Mouse (Mus musculus) heart, postnatal 25 days (tissue): ENCODE measurements at regions not wholly inside any gene's neighbourhood (a gene's known extent, or its start where the extent isn't known, plus 50 kb on each side); places are given as distances from the start of the nearest gene placed in this dataset.

Source experiments
- DNase-seq: peaks from one replicate; pipeline ENCODE4 v3.0.0; 2022; ENCODE audit warnings: low spot score
- intact Hi-C: fragments of 180-260 bp; cut with DNase I; formaldehyde crosslinking; loops from one replicate; pipeline ENCODE4 v1.15.1; 2025

- intact Hi-C loops: no loop called here
- DNase-seq: no peak
Measured at GRCm38 (mm10) chr3:128247816-128248215, 351.7 kb upstream of the Fam241a start.

GRCm38 (mm10) chr3:128239813-128240421 lies 343.8 kb upstream of the Fam241a start:
- intact Hi-C loops: no loop called here

GRCm38 (mm10) chr3:128230390-128230789 lies 334.3 kb upstream of the Fam241a start:
- DNase-seq: no peak
- intact Hi-C loops: no loop called here

More at GRCm38 (mm10) chr3:128239813-128240421, 343.8 kb upstream of the Fam241a start:
- DNase-seq: no peak

GRCm38 (mm10) chr3:128226930-128227585 lies 330.9 kb upstream of the Fam241a start:
- DNase-seq: no peak
- intact Hi-C loops: no loop called here

- intact Hi-C loops: no loop called here
- DNase-seq: no peak
Measured at GRCm38 (mm10) chr3:128226503-128226902, 330.4 kb upstream of the Fam241a start.

- no peak for DNase-seq
- intact Hi-C loops: no loop called here
Measured at GRCm38 (mm10) chr3:128222344-128222743, 326.2 kb upstream of the Fam241a start.

- no peak for DNase-seq
- intact Hi-C loops: no loop called here
Measured at GRCm38 (mm10) chr3:128221625-128222024, 325.5 kb upstream of the Fam241a start.

- intact Hi-C loops: no loop called here
- no peak for DNase-seq
Measured at GRCm38 (mm10) chr3:128220776-128221550, 324.8 kb upstream of the Fam241a start.

- DNase-seq: no peak
- intact Hi-C loops: no loop called here
Measured at GRCm38 (mm10) chr3:128217765-128218415, 321.8 kb upstream of the Fam241a start.

GRCm38 (mm10) chr3:128212256-128212655 lies 316.1 kb upstream of the Fam241a start:
- DNase-seq: no peak
- intact Hi-C loops: no loop called here

- no peak for DNase-seq
- intact Hi-C loops: no loop called here
Measured at GRCm38 (mm10) chr3:128210591-128210990, 314.5 kb upstream of the Fam241a start.

GRCm38 (mm10) chr3:128206948-128207347 lies 310.8 kb upstream of the Fam241a start:
- intact Hi-C loops: no loop called here
- DNase-seq: no peak

- intact Hi-C loops: no loop called here
Measured at GRCm38 (mm10) chr3:128206483-128206882, 310.4 kb upstream of the Fam241a start.

GRCm38 (mm10) chr3:128200574-128201235 lies 304.6 kb upstream of the Fam241a start:
- no peak for DNase-seq
- intact Hi-C loops: no loop called here

More at GRCm38 (mm10) chr3:128206483-128206882, 310.4 kb upstream of the Fam241a start:
- no peak for DNase-seq

- intact Hi-C loops: no loop called here
- no peak for DNase-seq
Measured at GRCm38 (mm10) chr3:128199466-128199865, 303.3 kb upstream of the Fam241a start.

- DNase-seq: no peak
- intact Hi-C loops: no loop called here
Measured at GRCm38 (mm10) chr3:128192046-128192800, 296.1 kb upstream of the Fam241a start.

- intact Hi-C loops: loop anchor here (5.0 kb wide), 1 partner anchor 150 kb away; no protein-coding TSS in a partner anchor
- no peak for DNase-seq
Measured at GRCm38 (mm10) chr3:128187330-128188044, 291.4 kb upstream of the Fam241a start.

GRCm38 (mm10) chr3:128186278-128186677 lies 290.2 kb upstream of the Fam241a start:
- DNase-seq: no peak
- intact Hi-C loops: loop anchor here (5.0 kb wide), 1 partner anchor 151 kb away; no protein-coding TSS in a partner anchor
